34 mouse cellular contexts compared by ENCODE assay signal in genomic region chr3:61400823-61401387, GRCm38 (mm10). TPM values are rescaled to one million over a fixed set of nuclear protein-coding genes. Genes with fewer than 3 reads are reported as not detected.
DNase-seq lines count a peak whose midpoint lies in the region; ATAC-seq and TF ChIP-seq lines count a peak whose summit lies in the region.
"Had no signal": no experiment of that assay in that cellular context is flagged by ENCODE, and none has a peak within 500 bp of the region (broad histone marks: within the 10 kb centered on the region; RNA-seq: fewer than 3 reads in every experiment).

No protein-coding gene starts in this region.

- H3K27ac ChIP-seq in heart, embryonic 12.5 days (ENCODE audit: poor library complexity, severe bottlenecking): peak overlapping the region; percentile 18; the same call in 1 of the 2 replicates
- H3K27ac ChIP-seq: embryonic facial prominence, embryonic 13.5 days; forebrain, embryonic 15.5 days; hindbrain, embryonic 13.5 days; liver, embryonic 14.5 days; midbrain, embryonic 12.5 days; stomach, embryonic 15.5 days had no signal

- H3K4me2 ChIP-seq in heart, embryonic 12.5 days: no peak overlapping the region
- H3K4me2 ChIP-seq: embryonic facial prominence, embryonic 13.5 days; forebrain, embryonic 15.5 days; hindbrain, embryonic 13.5 days; lung, embryonic 14.5 days; midbrain, embryonic 12.5 days; stomach, embryonic 15.5 days had no signal

- no peak for ATAC-seq in heart, embryonic 12.5 days (ENCODE audit: insufficient number of reproducible peaks, low FRiP score)
- ATAC-seq: forebrain, embryonic 15.5 days; intestine, embryonic 16.5 days had no signal

- H3K27me3 ChIP-seq in heart, embryonic 12.5 days (replicated peaks): no peaks in the 10 kb centered on the region
- H3K27me3 ChIP-seq: CH12.LX; embryonic facial prominence, embryonic 13.5 days; forebrain, embryonic 15.5 days; hindbrain, embryonic 13.5 days; midbrain, embryonic 12.5 days; stomach, embryonic 15.5 days had no signal

- intact Hi-C loops in heart, postnatal 10 days (cut with DNase I): no loop called here
- intact Hi-C loops in left cerebral cortex, postnatal 36 days (cut with DNase I): no loop called here

- no peaks in the 10 kb centered on the region for H3K9me3 ChIP-seq in heart, embryonic 12.5 days (replicated peaks)
- H3K9me3 ChIP-seq: embryonic facial prominence, embryonic 13.5 days; forebrain, embryonic 15.5 days; hindbrain, embryonic 13.5 days; midbrain, embryonic 12.5 days; stomach, embryonic 15.5 days had no signal

- peaks cover 5% of the 10 kb centered on the region; the same call in 1 of the 2 replicates for H3K4me1 ChIP-seq in heart, embryonic 12.5 days (replicated peaks)
- H3K4me1 ChIP-seq: forebrain, embryonic 15.5 days; stomach, embryonic 15.5 days had no signal

- WGBS in heart, embryonic 12.5 days: 24% methylated on average over 1 of the region's 1 CpGs

- no peak overlapping the region for H3K4me3 ChIP-seq in heart, embryonic 12.5 days
- H3K4me3 ChIP-seq: embryonic facial prominence, embryonic 13.5 days; erythroblast, embryonic 14.5 days; forebrain, embryonic 15.5 days; hindbrain, embryonic 13.5 days; midbrain, embryonic 12.5 days; stomach, embryonic 15.5 days had no signal

- no peak overlapping the region for H3K9ac ChIP-seq in heart, embryonic 12.5 days
- H3K9ac ChIP-seq: embryonic facial prominence, embryonic 13.5 days; forebrain, embryonic 15.5 days; hindbrain, embryonic 13.5 days; liver, embryonic 14.5 days; lung, embryonic 14.5 days; midbrain, embryonic 12.5 days; stomach, embryonic 15.5 days had no signal

- TF ChIP-seq CTCF in brain, embryonic 14.5 days (IDR thresholded peaks at IDR 0.05; ENCODE audit: borderline replicate concordance, extremely low read depth, insufficient read depth, insufficient read length): no peak

- TF ChIP-seq POLR2A in brain, embryonic 14.5 days (IDR thresholded peaks at IDR 0.05; ENCODE audit: borderline replicate concordance, extremely low read depth, insufficient read depth, insufficient read length, poor library complexity, severe bottlenecking): no peak

- DNase-seq in heart, postnatal 10 days: no peak
- DNase-seq in 3T3-L1 (ENCODE audit: low read depth, low spot score) (peak; percentile 62), NIH3T3 (ENCODE audit: low read depth) (peak; percentile 34)
- peak; percentile 40 for DNase-seq in brain, embryonic 14.5 days (ENCODE audit: low read depth)
- no peak for DNase-seq in kidney, adult 11 months
- no peak for DNase-seq in thymus, postnatal 0 days (ENCODE audit: low spot score)
- no peak for DNase-seq in left cerebral cortex, postnatal 36 days (ENCODE audit: low spot score in 2 of 2)
- DNase-seq: adrenal gland, postnatal 14 days; cerebellum, adult 8-10 months; cerebellum, postnatal 36 days; embryo, embryonic 11 days; heart, postnatal 4 days; kidney, adult 9 months; kidney, postnatal 10 days; layer of hippocampus, adult 9-11 months; liver; lung, embryonic 14.5 days; lung, postnatal 14 days; retina, postnatal 1 day; right cerebral cortex, postnatal 14 days; thymus, postnatal 14 days had no signal

- H3K36me3 ChIP-seq in heart, embryonic 12.5 days: no peaks in the 10 kb centered on the region
- H3K36me3 ChIP-seq: embryonic facial prominence, embryonic 13.5 days; forebrain, embryonic 15.5 days; hindbrain, embryonic 13.5 days; midbrain, embryonic 12.5 days; stomach, embryonic 15.5 days had no signal

RNA-seq across cellular contexts. Expression of gene B430305J03Rik, which starts 35.2 kb away (rescaled TPM):
- not detected in 2 replicates for polyA plus RNA-seq in heart, embryonic 12.5 days (2016; fragmentation: Nextera tagmentation; extraction: Ambion mirVana)
- under 1 TPM; 0.12 to 0.17 TPM for total RNA-seq in heart, postnatal 10 days (2021)
- polyA plus RNA-seq in brain, embryonic 14.5 days (2012; rRNA removed): 0.38 and 0.68 TPM in 2 replicates
- not detected in 2 replicates for polyA plus RNA-seq in thymus, postnatal 0 days (2015; fragmentation: Nextera tagmentation; extraction: Ambion mirVana)
- total RNA-seq in left cerebral cortex, postnatal 36 days (2021): 1 to 10 TPM; 2.8 to 2.9 TPM
- total RNA-seq: adrenal gland, postnatal 14 days; CH12.LX had no signal
- polyA plus RNA-seq: embryonic facial prominence, embryonic 13.5 days; erythroblast, embryonic 14.5 days; forebrain, embryonic 15.5 days; heart, embryonic 16.5 days; hindbrain, embryonic 13.5 days; intestine, embryonic 16.5 days; limb, embryonic 11.5 days; lung, embryonic 14.5 days; midbrain, embryonic 12.5 days; neural tube, embryonic 14.5 days; stomach, embryonic 15.5 days had no signal

RNA-seq across cellular contexts. Expression of gene Rap2b, which starts 39.5 kb away (rescaled TPM):
- polyA plus RNA-seq in heart, embryonic 12.5 days (2016; fragmentation: Nextera tagmentation; extraction: Ambion mirVana): 9.9 and 10.1 TPM in 2 replicates
- 1 to 10 TPM; 4.8 to 6.0 TPM for total RNA-seq in heart, postnatal 10 days (2021)
- polyA plus RNA-seq in brain, embryonic 14.5 days (2012; rRNA removed): 8.7 and 9.5 TPM in 2 replicates
- polyA plus RNA-seq in thymus, postnatal 0 days (2015; fragmentation: Nextera tagmentation; extraction: Ambion mirVana): 13.3 and 14.5 TPM in 2 replicates
- 10 to 100 TPM; 41.2 to 42.6 TPM for total RNA-seq in left cerebral cortex, postnatal 36 days (2021)
- total RNA-seq: CH12.LX had no signal

Comparison
In these comparisons a context has a peak if more than half of its experiments do, and no peak if none do; other contexts are left out.
1. DNase-seq: peak in 3T3-L1 (single experiment), NIH3T3 (single experiment) and brain, embryonic 14.5 days (single experiment); none in heart, postnatal 10 days (0 of 2), kidney, adult 11 months (single experiment), thymus, postnatal 0 days (single experiment) and left cerebral cortex, postnatal 36 days (0 of 2).